ENCODE assay signal across 8 mouse cellular contexts in the genomic region with DNA sequence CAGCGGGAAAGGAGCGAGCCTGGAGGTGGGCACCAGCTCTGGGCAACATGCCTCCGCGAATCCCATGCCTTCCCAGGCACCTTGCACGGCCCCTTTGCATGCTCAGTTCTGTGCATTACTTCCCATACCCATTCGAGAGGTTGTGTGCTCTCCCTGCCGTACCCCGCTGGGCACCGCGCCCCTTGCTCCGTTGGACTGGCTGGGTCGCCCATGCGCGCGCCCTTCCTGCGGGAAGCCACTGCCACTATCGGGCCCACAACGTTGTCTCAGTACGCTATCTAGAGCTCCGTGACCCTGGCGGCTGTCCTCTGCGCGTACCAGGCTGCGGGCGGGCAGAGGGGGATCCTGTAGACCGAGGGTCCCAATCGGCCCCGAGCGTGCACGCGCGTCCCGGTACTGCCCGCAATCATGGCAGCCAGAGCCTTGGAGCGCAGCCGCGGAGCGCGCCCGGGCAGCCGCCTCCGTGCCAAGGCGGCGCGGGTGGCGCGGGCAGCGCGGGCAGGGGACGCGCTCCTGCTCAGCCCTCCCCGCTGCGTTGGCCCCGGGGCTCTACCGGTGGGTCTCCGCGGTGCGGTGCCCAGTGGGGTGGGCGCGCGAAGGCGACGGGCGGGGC.
DNase-seq lines count a peak whose midpoint lies in the region; ATAC-seq and TF ChIP-seq lines count a peak whose summit lies in the region.

No protein-coding gene starts in this region.

- H3K4me3 ChIP-seq in cerebellum, adult 2 months (replicated peaks; ENCODE audit: insufficient read depth, low read depth, low read length), result peak overlapping the region; percentile 63
- H3K4me3 ChIP-seq in hindbrain, embryonic 14.5 days (replicated peaks; ENCODE audit: low read length), result peak overlapping the region; percentile 89
- H3K4me3 ChIP-seq in megakaryocyte, embryonic 14.5 days (replicated peaks), result peak overlapping the region; percentile 90

- WGBS in cerebellum, adult 2 months, result under 1% methylated on average over 59 of the region's 64 CpGs
- under 1% methylated on average over 60 of the region's 64 CpGs for WGBS in hindbrain, embryonic 14.5 days

- peaks cover 13% of the 10 kb centered on the region for H3K36me3 ChIP-seq in hindbrain, embryonic 14.5 days (replicated peaks; ENCODE audit: control insufficient read depth, insufficient read depth)
- H3K36me3 ChIP-seq in megakaryocyte, embryonic 14.5 days (replicated peaks; ENCODE audit: low read length), result no peaks in the 10 kb centered on the region

- no peak for TF ChIP-seq CTCF in cerebellum, adult 2 months (IDR thresholded peaks at IDR 0.05; ENCODE audit: borderline replicate concordance, insufficient read depth, low read depth, low read length)

- TF ChIP-seq POLR2A in cerebellum, adult 2 months (IDR thresholded peaks at IDR 0.05; ENCODE audit: borderline replicate concordance, insufficient read depth, low read length), result 0 out of 2 replicates have a peak, but pooled peaks have one; percentile 12

- H3K4me1 ChIP-seq in cerebellum, adult 2 months (ENCODE audit: control insufficient read depth, insufficient read depth, low read length), result peaks cover 8% of the 10 kb centered on the region
- H3K4me1 ChIP-seq in hindbrain, embryonic 14.5 days (replicated peaks; ENCODE audit: control insufficient read depth, insufficient read depth, low read length), result peaks cover 27% of the 10 kb centered on the region
- peaks cover 32% of the 10 kb centered on the region for H3K4me1 ChIP-seq in megakaryocyte, embryonic 14.5 days

- intact Hi-C loops in left cerebral cortex, postnatal 25 days (cut with DNase I), result loop anchor here (2.0 kb wide), 2 partner anchors 35 to 59 kb away; no protein-coding TSS in a partner anchor

- H3K9ac ChIP-seq in hindbrain, embryonic 14.5 days, result peak overlapping the region; percentile 97

- ATAC-seq in hindbrain, embryonic 14.5 days (ENCODE audit: low FRiP score), result peak; percentile 75

- H3K27ac ChIP-seq in cerebellum, adult 2 months (ENCODE audit: insufficient read depth, low read length), result peak overlapping the region; percentile 100
- peak overlapping the region; percentile 98 for H3K27ac ChIP-seq in hindbrain, embryonic 14.5 days

- peak; percentile 80 for DNase-seq in adrenal gland, postnatal 10 days
- no peak for DNase-seq in adrenal gland, adult 8-10 months
- peak; percentile 83 to 91 for DNase-seq in cerebellum, adult 2 months
- DNase-seq in frontal cortex, postnatal 36 days (ENCODE audit: low spot score in 2 of 2), result peak; percentile 81
- DNase-seq in hindbrain, embryonic 14.5 days (ENCODE audit: low spot score), result peak; percentile 72
- DNase-seq in left cerebral cortex, postnatal 25 days (ENCODE audit: low spot score in 2 of 2), result peak; percentile 71 to 84
- peak; percentile 49 to 56 for DNase-seq in spleen, postnatal 10 days (ENCODE audit: low spot score in 2 of 2)

- no peaks in the 10 kb centered on the region for H3K9me3 ChIP-seq in hindbrain, embryonic 14.5 days (ENCODE audit: control insufficient read depth, low read length)
- no peaks in the 10 kb centered on the region for H3K9me3 ChIP-seq in megakaryocyte, embryonic 14.5 days

- H3K27me3 ChIP-seq in cerebellum, adult 2 months (ENCODE audit: control insufficient read depth, insufficient read depth, low read length), result no peaks in the 10 kb centered on the region
- H3K27me3 ChIP-seq in hindbrain, embryonic 14.5 days (ENCODE audit: control insufficient read depth, insufficient read depth, low read length), result peaks cover 43% of the 10 kb centered on the region
- peaks cover 79% of the 10 kb centered on the region for H3K27me3 ChIP-seq in megakaryocyte, embryonic 14.5 days (replicated peaks)

- H3K4me2 ChIP-seq in hindbrain, embryonic 14.5 days (replicated peaks), result peak overlapping the region; percentile 80
